In the genomic region with DNA sequence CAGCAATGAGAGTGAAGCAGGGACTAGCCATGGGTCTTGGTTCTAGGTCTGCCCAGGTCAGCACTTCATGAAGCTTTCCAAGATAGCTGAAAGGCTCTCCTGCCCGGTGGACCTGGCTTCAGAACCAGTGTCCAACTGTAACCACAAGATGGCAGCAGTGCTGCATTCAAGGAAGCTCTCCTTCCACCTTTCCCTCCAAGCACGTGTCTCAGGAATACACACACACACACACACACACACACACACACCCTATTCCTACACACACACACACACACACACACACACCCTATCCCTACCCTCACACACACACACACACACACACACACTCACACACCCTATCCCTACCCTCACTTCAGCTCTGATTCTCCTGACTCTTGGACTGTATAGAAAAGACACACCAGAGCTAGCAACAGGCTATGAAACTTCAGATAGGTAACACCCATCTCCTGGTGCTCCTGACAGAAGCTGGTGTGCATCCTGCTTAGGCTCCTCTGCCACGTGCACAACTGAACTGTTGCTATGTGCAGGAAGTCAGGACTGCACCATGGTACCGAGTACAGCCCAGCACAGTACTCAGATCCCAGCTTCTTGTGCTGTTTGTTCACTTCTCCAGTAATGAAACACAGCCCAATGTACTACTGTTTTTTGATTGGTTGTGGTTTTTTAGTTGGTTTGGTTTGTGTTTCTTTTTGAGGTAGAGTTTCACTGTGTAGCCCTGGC, we compare ENCODE assay signal across 7 mouse cellular contexts. TPM values are rescaled to one million over a fixed set of nuclear protein-coding genes. Genes with fewer than 3 reads are reported as not detected.
DNase-seq lines count a peak whose midpoint lies in the region; ATAC-seq and TF ChIP-seq lines count a peak whose summit lies in the region.

No protein-coding gene starts in this region.

- H3K27ac ChIP-seq in intestine, postnatal 0 days (ENCODE audit: low read depth, low read length), result no peak overlapping the region
- no peak overlapping the region for H3K27ac ChIP-seq in midbrain, embryonic 11.5 days (ENCODE audit: low read depth, low read length)

- H3K9ac ChIP-seq in intestine, postnatal 0 days (ENCODE audit: low read depth, low read length), result no peak overlapping the region
- H3K9ac ChIP-seq in midbrain, embryonic 11.5 days (ENCODE audit: low read length), result no peak overlapping the region

- no peaks in the 10 kb centered on the region for H3K9me3 ChIP-seq in intestine, postnatal 0 days (ENCODE audit: control insufficient read depth)
- no peaks in the 10 kb centered on the region for H3K9me3 ChIP-seq in midbrain, embryonic 11.5 days (ENCODE audit: control insufficient read depth, low read length)

- no peaks in the 10 kb centered on the region for H3K27me3 ChIP-seq in intestine, postnatal 0 days (replicated peaks; ENCODE audit: control insufficient read depth, insufficient read depth, low read length)
- no peaks in the 10 kb centered on the region for H3K27me3 ChIP-seq in midbrain, embryonic 11.5 days (ENCODE audit: control insufficient read depth, insufficient read depth, low read length)

- 25% methylated on average over 4 of the region's 4 CpGs for WGBS in intestine, postnatal 0 days
- 23% methylated on average over 4 of the region's 4 CpGs for WGBS in midbrain, embryonic 11.5 days

- peak; percentile 81 for DNase-seq in adrenal gland, adult 2 months
- peak; percentile 67 for DNase-seq in embryo, embryonic 11.5 days (ENCODE audit: low read depth, low spot score)
- peak; percentile 74 to 75 for DNase-seq in left cerebral cortex, postnatal 36 days (ENCODE audit: low spot score in 2 of 2)
- DNase-seq in midbrain, embryonic 11.5 days (ENCODE audit: low spot score, missing footprints), result peak; percentile 96
- peak; percentile 72 for DNase-seq in skeletal muscle tissue, adult 2 months (ENCODE audit: low read depth, low spot score)

- no peak overlapping the region for H3K4me3 ChIP-seq in intestine, postnatal 0 days (ENCODE audit: low read depth, low read length)
- H3K4me3 ChIP-seq in midbrain, embryonic 11.5 days (ENCODE audit: low read depth, low read length), result no peak overlapping the region

- H3K4me2 ChIP-seq in intestine, postnatal 0 days (replicated peaks; ENCODE audit: low read depth), result no peak overlapping the region
- no peak overlapping the region for H3K4me2 ChIP-seq in midbrain, embryonic 11.5 days

- ATAC-seq in granulocyte monocyte progenitor cell, adult 5-6 weeks (replicated peaks; ENCODE audit: poor library complexity, severe bottlenecking), result peak; percentile 78
- ATAC-seq in intestine, postnatal 0 days, result peak; percentile 70
- ATAC-seq in midbrain, embryonic 11.5 days (ENCODE audit: low FRiP score), result peak; percentile 87

- no peaks in the 10 kb centered on the region for H3K4me1 ChIP-seq in intestine, postnatal 0 days (replicated peaks; ENCODE audit: control insufficient read depth, insufficient read depth, low read length)
- H3K4me1 ChIP-seq in midbrain, embryonic 11.5 days (ENCODE audit: control insufficient read depth, insufficient read depth, low read length), result no peaks in the 10 kb centered on the region

- peak; percentile 98 for TF ChIP-seq CTCF in intestine, postnatal 0 days (IDR thresholded peaks at IDR 0.05; ENCODE audit: low read depth)

- peaks cover 12% of the 10 kb centered on the region; the same call in 1 of the 2 replicates for H3K36me3 ChIP-seq in intestine, postnatal 0 days (ENCODE audit: control insufficient read depth, insufficient read depth)
- no peaks in the 10 kb centered on the region for H3K36me3 ChIP-seq in midbrain, embryonic 11.5 days (ENCODE audit: control insufficient read depth, insufficient read depth, low read length)

- intact Hi-C loops in left cerebral cortex, postnatal 36 days (cut with DNase I), result loop anchor here (1.0 to 5.0 kb wide), 3 partner anchors 38 to 201 kb away; a partner anchor contains a TSS

RNA-seq across cellular contexts. Expression of a gene that starts 21.6 kb away (rescaled TPM):
- total RNA-seq in adrenal gland, adult 2 months (2021), result 100 to 1,000 TPM in 1 of 2 experiments, 10 to 100 TPM in 1; 59.0 to 146 TPM
- polyA plus RNA-seq in adrenal gland, adult 2 months (2012; rRNA removed), result 37.4 and 66.4 TPM in 2 replicates
- 2.5 and 7.4 TPM in 2 replicates for total RNA-seq in granulocyte monocyte progenitor cell, adult 5-6 weeks (2014; fragmentation: Nextera tagmentation)
- 1.4 and 2.2 TPM in 2 replicates for total RNA-seq in granulocyte monocyte progenitor cell, adult 5-6 weeks (2017)
- 35.9 and 72.7 TPM in 2 replicates for polyA plus RNA-seq in intestine, postnatal 0 days (2015; fragmentation: Nextera tagmentation; extraction: Ambion mirVana)
- 1 to 10 TPM; 3.9 to 5.1 TPM for total RNA-seq in left cerebral cortex, postnatal 36 days (2021)
- polyA plus RNA-seq in midbrain, embryonic 11.5 days (2014; fragmentation: Nextera tagmentation; extraction: Ambion mirVana), result 13.6 and 15.7 TPM in 2 replicates

RNA-seq across cellular contexts. Expression of a gene that starts 37.6 kb away (rescaled TPM):
- 1 to 10 TPM; 8.2 to 9.8 TPM for total RNA-seq in adrenal gland, adult 2 months (2021)
- 6.7 and 7.3 TPM in 2 replicates for polyA plus RNA-seq in adrenal gland, adult 2 months (2012; rRNA removed)
- total RNA-seq in granulocyte monocyte progenitor cell, adult 5-6 weeks (2014; fragmentation: Nextera tagmentation), result 200 and 228 TPM in 2 replicates
- 271 and 288 TPM in 2 replicates for total RNA-seq in granulocyte monocyte progenitor cell, adult 5-6 weeks (2017)
- 21.3 and 23.9 TPM in 2 replicates for polyA plus RNA-seq in intestine, postnatal 0 days (2015; fragmentation: Nextera tagmentation; extraction: Ambion mirVana)
- 1 to 10 TPM; 7.4 to 7.6 TPM for total RNA-seq in left cerebral cortex, postnatal 36 days (2021)
- polyA plus RNA-seq in midbrain, embryonic 11.5 days (2014; fragmentation: Nextera tagmentation; extraction: Ambion mirVana), result 175 and 195 TPM in 2 replicates

RNA-seq across cellular contexts. Expression of a gene that starts 38.3 kb away (rescaled TPM):
- total RNA-seq in adrenal gland, adult 2 months (2021), result 10 to 100 TPM; 42.6 to 55.1 TPM
- polyA plus RNA-seq in adrenal gland, adult 2 months (2012; rRNA removed), result 28.4 and 38.7 TPM in 2 replicates
- total RNA-seq in granulocyte monocyte progenitor cell, adult 5-6 weeks (2014; fragmentation: Nextera tagmentation), result 30.1 and 40.2 TPM in 2 replicates
- 20.2 and 48.9 TPM in 2 replicates for total RNA-seq in granulocyte monocyte progenitor cell, adult 5-6 weeks (2017)
- 47.7 and 47.8 TPM in 2 replicates for polyA plus RNA-seq in intestine, postnatal 0 days (2015; fragmentation: Nextera tagmentation; extraction: Ambion mirVana)
- 10 to 100 TPM; 37.2 to 47.1 TPM for total RNA-seq in left cerebral cortex, postnatal 36 days (2021)
- 23.8 and 24.2 TPM in 2 replicates for polyA plus RNA-seq in midbrain, embryonic 11.5 days (2014; fragmentation: Nextera tagmentation; extraction: Ambion mirVana)

Comparison
In these comparisons a context has a peak if more than half of its experiments do, and no peak if none do; other contexts are left out.
1. RNA of a gene that starts 21.6 kb away (total RNA-seq): 59.0 to 146 TPM in adrenal gland, adult 2 months; 3.9 to 5.1 TPM in left cerebral cortex, postnatal 36 days and 1.4 to 7.4 TPM in granulocyte monocyte progenitor cell, adult 5-6 weeks; every median in the first group is over 4 times any median in the second.
2. RNA of a gene that starts 37.6 kb away (total RNA-seq): 200 to 288 TPM in granulocyte monocyte progenitor cell, adult 5-6 weeks; 8.2 to 9.8 TPM in adrenal gland, adult 2 months and 7.4 to 7.6 TPM in left cerebral cortex, postnatal 36 days; every median in the first group is over 10 times any median in the second.
3. Peak in every context shown above with its lines, with median percentiles within 50 percentile points of each other: DNase-seq and ATAC-seq.